Mouse (Mus musculus): Measurements from ENCODE around the gene Dip2c. TPM values are rescaled to one million over a fixed set of nuclear protein-coding genes. Genes with fewer than 3 reads are reported as not detected.
A peak's percentile ranks its signal among the peaks of the same experiment; 100 is the strongest.

Dip2c gene
- total and polyA plus RNA-seq, 3 experiments = 0.04 to 0.14 (median 0.08) TPM

- Histone ChIP-seq H3K4me2 (ENCODE audit: insufficient read depth, low read depth, poor library complexity, severe bottlenecking) (no peak overlapping the region), H3K79me2 (replicated peaks; ENCODE audit: control insufficient read depth, extremely low read depth, insufficient read depth, poor library complexity, severe bottlenecking) (no peaks in the 10 kb centered on the region), H3K27ac (ENCODE audit: insufficient read depth, low read depth) (no peak overlapping the region), H3K9me3 (replicated peaks; ENCODE audit: low read length) (no peaks in the 10 kb centered on the region), H3K9ac (ENCODE audit: insufficient read depth, low read depth) (no peak overlapping the region), H3K36me3 (replicated peaks in 1 of 2; ENCODE audit: control insufficient read depth in 1 of 2, insufficient read depth in 1 of 2, low read length in 1 of 2) (no peaks in the 10 kb centered on the region), H3K27me3 (replicated peaks) (no peaks in the 10 kb centered on the region), H3K4me3 (replicated peaks in 1 of 3; ENCODE audit: low read depth in 2 of 3, low read length in 2 of 3, poor library complexity in 1 of 3) (no peak overlapping the region), H3K4me1 (ENCODE audit: control insufficient read depth in 1 of 2, insufficient read depth in 2 of 2) (no peaks in the 10 kb centered on the region)
- in situ Hi-C loops (cut with MboI; ENCODE audit: low pct_ligation_motif_present, low pct_unique_long_range_greater_than_20kb, low sequenced_read_pairs) (no loop called here), dilution Hi-C loops (cut with MboI; ENCODE audit: extremely low pct_ligation_motif_present, extremely low pct_unique_long_range_greater_than_20kb, low sequenced_read_pairs) (no loop called here)
- no peak for DNase-seq (ENCODE audit: extremely low read depth)
- no peak for TF ChIP-seq CTCF (conservative IDR thresholded peaks at IDR 0.05 in 1 of 2, IDR thresholded peaks at IDR 0.05 in 1 of 2; ENCODE audit: low read depth in 2 of 2, low read length in 2 of 2)
- no peak for TF ChIP-seq ZMIZ1 (IDR thresholded peaks at IDR 0.05; ENCODE audit: low read depth, low read length)
- TF ChIP-seq MAZ (IDR thresholded peaks at IDR 0.05; ENCODE audit: low read depth, low read length) = no peak
- no peak for TF ChIP-seq PAX5 (IDR thresholded peaks at IDR 0.05; ENCODE audit: low read length)
Observed at GRCm38 (mm10) chr13:9283050-9283449, 6.7 kb downstream of the Dip2c start.

GRCm38 (mm10) chr13:9289916-9290315, 13.6 kb downstream of the Dip2c start:
- Histone ChIP-seq H3K9ac (ENCODE audit: insufficient read depth, low read depth) (no peak overlapping the region), H3K79me2 (replicated peaks; ENCODE audit: control insufficient read depth, extremely low read depth, insufficient read depth, poor library complexity, severe bottlenecking) (no peaks in the 10 kb centered on the region), H3K27ac (ENCODE audit: insufficient read depth, low read depth) (no peak overlapping the region), H3K4me1 (ENCODE audit: control insufficient read depth in 1 of 2, insufficient read depth in 2 of 2) (0 out of 4 replicates have a peak, but pooled peaks cover 0 to 7% of the 10 kb centered on the region in 2 experiments), H3K4me3 (replicated peaks in 1 of 3; ENCODE audit: low read depth in 2 of 3, low read length in 2 of 3, poor library complexity in 1 of 3) (no peak overlapping the region), H3K4me2 (ENCODE audit: insufficient read depth, low read depth, poor library complexity, severe bottlenecking) (no peak overlapping the region), H3K9me3 (replicated peaks; ENCODE audit: low read length) (no peaks in the 10 kb centered on the region), H3K36me3 (replicated peaks in 1 of 2; ENCODE audit: control insufficient read depth in 1 of 2, insufficient read depth in 1 of 2, low read length in 1 of 2) (no peaks in the 10 kb centered on the region), H3K27me3 (replicated peaks) (no peaks in the 10 kb centered on the region)
- in situ Hi-C loops (cut with MboI; ENCODE audit: low pct_ligation_motif_present, low pct_unique_long_range_greater_than_20kb, low sequenced_read_pairs) = loop anchor here (5.0 kb wide), 1 partner anchor 77 kb away; no protein-coding TSS in a partner anchor
- dilution Hi-C loops (cut with MboI; ENCODE audit: extremely low pct_ligation_motif_present, extremely low pct_unique_long_range_greater_than_20kb, low sequenced_read_pairs) = no loop called here
- peak; percentile 9 for DNase-seq (ENCODE audit: extremely low read depth)
- 0 out of 2 replicates have a peak, but pooled peaks have one; percentile 15 for TF ChIP-seq MAFK (IDR thresholded peaks at IDR 0.05; ENCODE audit: insufficient replicate concordance, low read length)
- no peak for TF ChIP-seq POLR2A (IDR thresholded peaks at IDR 0.05; ENCODE audit: low read depth, low read length)

- no peak overlapping the region for H3K9ac ChIP-seq (ENCODE audit: insufficient read depth, low read depth)
- H3K27me3 ChIP-seq (replicated peaks) = no peaks in the 10 kb centered on the region
- dilution Hi-C loops (cut with MboI; ENCODE audit: extremely low pct_ligation_motif_present, extremely low pct_unique_long_range_greater_than_20kb, low sequenced_read_pairs) (no loop called here), in situ Hi-C loops (cut with MboI; ENCODE audit: low pct_ligation_motif_present, low pct_unique_long_range_greater_than_20kb, low sequenced_read_pairs) (no loop called here)
- TF ChIP-seq CHD1 (IDR thresholded peaks at IDR 0.05; ENCODE audit: low read depth, low read length) (no peak), POLR2AphosphoS2 (IDR thresholded peaks at IDR 0.05; ENCODE audit: low read depth, low read length) (no peak), IRF4 (IDR thresholded peaks at IDR 0.05; ENCODE audit: low read depth, low read length) (no peak), RCOR1 (conservative IDR thresholded peaks at IDR 0.05; ENCODE audit: low read depth, low read length) (no peak), ZKSCAN1 (IDR thresholded peaks at IDR 0.05; ENCODE audit: borderline replicate concordance, low read depth, low read length) (no peak), TCF12 (IDR thresholded peaks at IDR 0.05; ENCODE audit: low read depth, low read length) (no peak), UBTF (IDR thresholded peaks at IDR 0.05; ENCODE audit: low read depth, low read length) (no peak), ELF1 (IDR thresholded peaks at IDR 0.05; ENCODE audit: low read depth, low read length) (no peak), MXI1 (IDR thresholded peaks at IDR 0.05; ENCODE audit: low read depth, low read length) (no peak), KAT2A (IDR thresholded peaks at IDR 0.05; ENCODE audit: insufficient replicate concordance, low read length) (no peak), BHLHE40 (IDR thresholded peaks at IDR 0.05; ENCODE audit: low read depth, low read length) (no peak), RAD21 (IDR thresholded peaks at IDR 0.05; ENCODE audit: low read depth, low read length) (no peak), HCFC1 (IDR thresholded peaks at IDR 0.05; ENCODE audit: low read depth, low read length) (no peak)
- no peaks in the 10 kb centered on the region for H3K4me1 ChIP-seq (ENCODE audit: control insufficient read depth in 1 of 2, insufficient read depth in 2 of 2)
- no peak for DNase-seq (ENCODE audit: extremely low read depth)
- no peaks in the 10 kb centered on the region for H3K79me2 ChIP-seq (replicated peaks; ENCODE audit: control insufficient read depth, extremely low read depth, insufficient read depth, poor library complexity, severe bottlenecking)
- H3K9me3 ChIP-seq (replicated peaks; ENCODE audit: low read length) = no peaks in the 10 kb centered on the region
- H3K4me2 ChIP-seq (ENCODE audit: insufficient read depth, low read depth, poor library complexity, severe bottlenecking) = no peak overlapping the region
- H3K27ac ChIP-seq (ENCODE audit: insufficient read depth, low read depth) = no peak overlapping the region
- H3K36me3 ChIP-seq (replicated peaks in 1 of 2; ENCODE audit: control insufficient read depth in 1 of 2, insufficient read depth in 1 of 2, low read length in 1 of 2) = no peaks in the 10 kb centered on the region
- no peak overlapping the region for H3K4me3 ChIP-seq (replicated peaks in 1 of 3; ENCODE audit: low read depth in 2 of 3, low read length in 2 of 3, poor library complexity in 1 of 3)
Observed at GRCm38 (mm10) chr13:9296285-9296684, 20.0 kb downstream of the Dip2c start.
